Mouse (Mus musculus) liver, embryonic 14.5 days (tissue): ENCODE results near the gene Zbtb42.

Experiments
- CTCF ChIP-seq: IDR thresholded peaks from 2 replicates; pipeline ENCODE4 v1.5.1; 2016; ENCODE audit warnings: antibody characterized with exemption, low read depth, control low read depth
- EP300 ChIP-seq: IDR thresholded peaks from 2 replicates; pipeline ENCODE4 v1.6.1; 2016; ENCODE audit warnings: antibody characterized with exemption, low read depth

GRCm38 (mm10) chr12:112675245-112676035 lies 3.2 kb upstream of the Zbtb42 start:
- TF ChIP-seq CTCF (peak; percentile 93), EP300 (no peak)
